In the genomic region with DNA sequence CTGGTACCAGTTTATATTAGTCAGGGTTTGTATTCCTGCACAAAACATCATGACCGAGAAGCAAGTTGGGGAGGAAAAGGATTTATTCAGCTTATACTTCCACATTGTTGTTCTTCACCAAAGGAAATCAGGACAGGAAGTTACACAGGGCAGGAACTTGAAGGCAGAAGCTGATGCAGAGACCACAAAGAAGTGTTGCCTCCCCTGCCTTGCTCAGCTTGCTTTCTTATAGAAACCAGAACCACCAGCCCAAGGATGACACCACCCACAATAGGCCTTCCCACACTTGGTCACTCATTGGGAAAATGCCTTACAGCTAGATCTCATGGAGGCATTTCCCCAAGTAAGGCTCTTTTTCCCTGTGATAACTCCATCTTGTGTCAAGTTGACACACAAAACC, we compare ENCODE assay signal across 24 mouse cellular contexts.
A peak's percentile ranks its signal among the peaks of the same experiment; 100 is the strongest.
DNase-seq lines count a peak whose midpoint lies in the region; ATAC-seq and TF ChIP-seq lines count a peak whose summit lies in the region.
"Had no signal": no experiment of that assay in that cellular context is flagged by ENCODE, and none has a peak within 500 bp of the region (broad histone marks: within the 10 kb centered on the region; RNA-seq: fewer than 3 reads in every experiment).

No protein-coding gene starts in this region.

- no peak for TF ChIP-seq EP300 in heart, adult 2 months (IDR thresholded peaks at IDR 0.05; ENCODE audit: insufficient read depth, low read depth, low read length)

- no peak overlapping the region for H3K9ac ChIP-seq in heart, adult 2 months (ENCODE audit: low read depth, low read length)
- H3K9ac ChIP-seq: embryonic facial prominence, embryonic 13.5 days; embryonic facial prominence, embryonic 15.5 days; forebrain, embryonic 12.5 days had no signal

- no peak for DNase-seq in spleen, postnatal 4 days (ENCODE audit: low spot score in 2 of 2)
- DNase-seq in heart, adult 2 months: no peak
- DNase-seq in kidney, adult 9 months: no peak
- DNase-seq in lung, adult 2 months: no peak
- DNase-seq: adrenal gland, adult 2 months; adrenal gland, postnatal 10 days; adrenal gland, postnatal 25 days; cerebellum, adult 11-12 months; cerebellum, adult 2 months; cerebellum, adult 9-10 months; cerebellum, postnatal 10 days; cerebellum, postnatal 25 days; embryo, embryonic 11 days had no signal

- H3K4me3 ChIP-seq in heart, adult 2 months: no peak overlapping the region
- H3K4me3 ChIP-seq in lung, adult 2 months (replicated peaks; ENCODE audit: extremely low read depth, low read depth, low read length): no peak overlapping the region
- H3K4me3 ChIP-seq: embryonic facial prominence, embryonic 13.5 days; embryonic facial prominence, embryonic 15.5 days; erythroblast, embryonic 14.5 days; forebrain, embryonic 10.5 days; forebrain, embryonic 12.5 days had no signal

- no peak for TF ChIP-seq CTCF in heart, adult 2 months (IDR thresholded peaks at IDR 0.05)
- TF ChIP-seq CTCF in lung, adult 2 months (IDR thresholded peaks at IDR 0.05; ENCODE audit: insufficient read depth, low read length): no peak

- intact Hi-C loops in heart, adult 2 months (cut with DNase I): no loop called here

- ATAC-seq in common myeloid progenitor, adult 5-6 weeks (replicated peaks; ENCODE audit: low read depth, poor library complexity, severe bottlenecking): peak; percentile 60; the same call in 1 of the 2 replicates
- ATAC-seq in hematopoietic stem cell, adult 5-6 weeks (replicated peaks in 1 of 2; ENCODE audit: insufficient read depth in 1 of 2, low FRiP score in 2 of 2, low TSS enrichment in 1 of 2, low read depth in 1 of 2, poor library complexity in 2 of 2, severe bottlenecking in 2 of 2): peak; percentile 42; a peak in 3 of 4 replicates
- peak; percentile 88 for ATAC-seq in megakaryocyte, adult 5-6 weeks (ENCODE audit: poor library complexity, severe bottlenecking)
- ATAC-seq in monocyte, adult 5-6 weeks (replicated peaks; ENCODE audit: insufficient number of reproducible peaks, low FRiP score, low TSS enrichment, poor library complexity, severe bottlenecking): peak; percentile 73; the same call in 1 of the 2 replicates
- ATAC-seq: forebrain, embryonic 14.5 days; forebrain, embryonic 16.5 days had no signal

- no peaks in the 10 kb centered on the region for H3K27me3 ChIP-seq in heart, adult 2 months (ENCODE audit: control insufficient read depth, insufficient read depth, low read length)
- H3K27me3 ChIP-seq: embryonic facial prominence, embryonic 13.5 days; embryonic facial prominence, embryonic 15.5 days; forebrain, embryonic 12.5 days had no signal

- no peak overlapping the region for H3K27ac ChIP-seq in heart, adult 2 months
- H3K27ac ChIP-seq: embryonic facial prominence, embryonic 13.5 days; embryonic facial prominence, embryonic 15.5 days; forebrain, embryonic 10.5 days; forebrain, embryonic 12.5 days had no signal

- 45% methylated on average over 1 of the region's 1 CpGs for WGBS in heart, adult 2 months
- WGBS in lung, adult 2 months: 32% methylated on average over 1 of the region's 1 CpGs

- H3K79me2 ChIP-seq in heart, adult 2 months (replicated peaks; ENCODE audit: control insufficient read depth, insufficient read depth, low read length): no peaks in the 10 kb centered on the region

- H3K36me3 ChIP-seq in heart, adult 2 months (ENCODE audit: control insufficient read depth, insufficient read depth, low read length): no peaks in the 10 kb centered on the region
- H3K36me3 ChIP-seq: embryonic facial prominence, embryonic 13.5 days; embryonic facial prominence, embryonic 15.5 days; forebrain, embryonic 10.5 days; forebrain, embryonic 12.5 days had no signal

- H3K4me1 ChIP-seq in heart, adult 2 months (ENCODE audit: control insufficient read depth, insufficient read depth, low read length): no peaks in the 10 kb centered on the region
- no peaks in the 10 kb centered on the region for H3K4me1 ChIP-seq in lung, adult 2 months (ENCODE audit: control insufficient read depth, insufficient read depth, low read length)
- H3K4me1 ChIP-seq: embryonic facial prominence, embryonic 13.5 days; embryonic facial prominence, embryonic 15.5 days; forebrain, embryonic 10.5 days; forebrain, embryonic 12.5 days had no signal

- TF ChIP-seq POLR2A in heart, adult 2 months (IDR thresholded peaks at IDR 0.05; ENCODE audit: insufficient read depth, low read depth, low read length): no peak
- TF ChIP-seq POLR2A in lung, adult 2 months (IDR thresholded peaks at IDR 0.05; ENCODE audit: borderline replicate concordance, extremely low read depth, low read depth, low read length): no peak
